Mouse (Mus musculus) induced T-regulatory cell, adult 2 months (primary cell): ENCODE measurements around the gene Csdc2.

ENCODE experiments used
- DNase-seq: peaks from one replicate; pipeline ENCODE4 v3.0.0-alpha.2; 2012; ENCODE audit warnings: low read depth

Gene Csdc2

GRCm38 (mm10) chr15:81993992-81994391 lies 57.4 kb downstream of the Csdc2 start:
- no peak for DNase-seq
